Mouse (Mus musculus): ENCODE data around the gene Rundc1. TPM values are rescaled to one million over a fixed set of nuclear protein-coding genes. Genes with fewer than 3 reads are reported as not detected.

Gene Rundc1
- total and polyA plus RNA-seq, 3 experiments = 6.8 to 13.5 (median 10.7) TPM

DNA sequence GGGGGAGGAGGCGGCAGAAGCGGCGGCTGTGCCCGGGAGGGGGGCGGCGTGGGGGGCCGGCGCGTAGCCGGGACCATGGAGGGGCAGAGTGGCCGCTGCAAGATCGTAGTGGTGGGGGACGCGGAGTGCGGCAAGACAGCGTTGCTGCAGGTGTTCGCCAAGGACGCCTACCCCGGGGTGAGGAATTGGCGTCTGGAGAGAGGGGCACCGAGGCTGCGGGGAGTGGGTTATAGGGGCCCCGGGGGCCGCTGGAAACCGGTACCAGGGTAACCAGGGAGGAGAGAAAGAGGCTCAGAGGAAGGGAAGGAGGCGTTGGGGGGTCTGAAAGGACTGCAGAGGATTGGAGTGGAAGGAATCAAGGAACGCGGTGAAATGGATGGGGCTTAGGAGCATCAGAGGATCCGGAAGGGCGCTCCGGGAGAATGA is 43.4 kb downstream of the Rundc1 start:
- Histone ChIP-seq H3K36me3 (replicated peaks in 1 of 2; ENCODE audit: control insufficient read depth in 1 of 2, insufficient read depth in 1 of 2, low read length in 1 of 2) (no peaks in the 10 kb centered on the region), H3K27ac (ENCODE audit: insufficient read depth, low read depth) (no peak overlapping the region), H3K9ac (ENCODE audit: insufficient read depth, low read depth) (peak overlapping the region; percentile 39), H3K4me1 (ENCODE audit: control insufficient read depth in 1 of 2, insufficient read depth in 2 of 2) (peaks cover 17 to 52% of the 10 kb centered on the region in 2 experiments), H3K4me3 (replicated peaks in 1 of 3; ENCODE audit: low read depth in 2 of 3, low read length in 2 of 3, poor library complexity in 1 of 3) (peak overlapping the region; percentile 32 to 78 (median 59)), H3K4me2 (ENCODE audit: insufficient read depth, low read depth, poor library complexity, severe bottlenecking) (peak overlapping the region; percentile 77), H3K79me2 (replicated peaks; ENCODE audit: control insufficient read depth, extremely low read depth, insufficient read depth, poor library complexity, severe bottlenecking) (no peaks in the 10 kb centered on the region), H3K27me3 (replicated peaks) (peaks cover 31% of the 10 kb centered on the region), H3K9me3 (replicated peaks; ENCODE audit: low read length) (no peaks in the 10 kb centered on the region)
- DNase-seq (ENCODE audit: extremely low read depth) = no peak
- in situ Hi-C loops (cut with MboI; ENCODE audit: low pct_ligation_motif_present, low pct_unique_long_range_greater_than_20kb, low sequenced_read_pairs) = no loop called here
- dilution Hi-C loops (cut with MboI; ENCODE audit: extremely low pct_ligation_motif_present, extremely low pct_unique_long_range_greater_than_20kb, low sequenced_read_pairs) = no loop called here
- TF ChIP-seq EP300 (IDR thresholded peaks at IDR 0.05; ENCODE audit: low read length) (no peak), ZMIZ1 (IDR thresholded peaks at IDR 0.05; ENCODE audit: low read depth, low read length) (no peak), CHD2 (IDR thresholded peaks at IDR 0.05; ENCODE audit: low read length) (no peak), POLR2A (IDR thresholded peaks at IDR 0.05; ENCODE audit: low read depth, low read length) (no peak), ETS1 (conservative IDR thresholded peaks at IDR 0.05; ENCODE audit: low read depth, low read length) (no peak), ZKSCAN1 (IDR thresholded peaks at IDR 0.05; ENCODE audit: borderline replicate concordance, low read depth, low read length) (no peak), TBP (conservative IDR thresholded peaks at IDR 0.05; ENCODE audit: low read depth, low read length) (no peak), MAZ (IDR thresholded peaks at IDR 0.05; ENCODE audit: low read depth, low read length) (no peak), SMC3 (IDR thresholded peaks at IDR 0.05; ENCODE audit: low read depth, low read length) (no peak), MEF2A (IDR thresholded peaks at IDR 0.05; ENCODE audit: borderline replicate concordance, low read depth, low read length) (no peak), USF2 (conservative IDR thresholded peaks at IDR 0.05; ENCODE audit: low read depth, low read length) (no peak), NRF1 (IDR thresholded peaks at IDR 0.05; ENCODE audit: low read depth, low read length) (no peak), TCF12 (IDR thresholded peaks at IDR 0.05; ENCODE audit: low read depth, low read length) (no peak), USF1 (IDR thresholded peaks at IDR 0.05; ENCODE audit: low read depth, low read length) (no peak)

- TF ChIP-seq TCF12 (IDR thresholded peaks at IDR 0.05; ENCODE audit: low read depth, low read length) (no peak), EP300 (IDR thresholded peaks at IDR 0.05; ENCODE audit: low read length) (no peak), KAT2A (IDR thresholded peaks at IDR 0.05; ENCODE audit: insufficient replicate concordance, low read length) (no peak), USF2 (conservative IDR thresholded peaks at IDR 0.05; ENCODE audit: low read depth, low read length) (no peak), MYC (IDR thresholded peaks at IDR 0.05; ENCODE audit: low read depth, low read length) (no peak), BHLHE40 (IDR thresholded peaks at IDR 0.05; ENCODE audit: low read depth, low read length) (no peak)
- dilution Hi-C loops (cut with MboI; ENCODE audit: extremely low pct_ligation_motif_present, extremely low pct_unique_long_range_greater_than_20kb, low sequenced_read_pairs) (no loop called here), in situ Hi-C loops (cut with MboI; ENCODE audit: low pct_ligation_motif_present, low pct_unique_long_range_greater_than_20kb, low sequenced_read_pairs) (no loop called here)
- Histone ChIP-seq H3K9me3 (replicated peaks; ENCODE audit: low read length) (no peaks in the 10 kb centered on the region), H3K27ac (ENCODE audit: insufficient read depth, low read depth) (no peak overlapping the region), H3K9ac (ENCODE audit: insufficient read depth, low read depth) (peak overlapping the region; percentile 39; the same call in 1 of the 2 replicates), H3K27me3 (replicated peaks) (peaks cover 31% of the 10 kb centered on the region), H3K4me1 (ENCODE audit: control insufficient read depth in 1 of 2, insufficient read depth in 2 of 2) (peaks cover 16 to 50% of the 10 kb centered on the region in 2 experiments), H3K4me3 (replicated peaks in 1 of 3; ENCODE audit: low read depth in 2 of 3, low read length in 2 of 3, poor library complexity in 1 of 3) (peak overlapping the region in 2 of 3 experiments; percentile 32 to 78), H3K36me3 (replicated peaks in 1 of 2; ENCODE audit: control insufficient read depth in 1 of 2, insufficient read depth in 1 of 2, low read length in 1 of 2) (no peaks in the 10 kb centered on the region), H3K4me2 (ENCODE audit: insufficient read depth, low read depth, poor library complexity, severe bottlenecking) (peak overlapping the region; percentile 77), H3K79me2 (replicated peaks; ENCODE audit: control insufficient read depth, extremely low read depth, insufficient read depth, poor library complexity, severe bottlenecking) (no peaks in the 10 kb centered on the region)
- DNase-seq (ENCODE audit: extremely low read depth) = no peak
Measured at GRCm38 (mm10) chr11:101468731-101469130, 43.8 kb downstream of the Rundc1 start.

Measured in CH12.LX (cell line).